Mouse (Mus musculus): ENCODE results near the gene Tprn.

DNA sequence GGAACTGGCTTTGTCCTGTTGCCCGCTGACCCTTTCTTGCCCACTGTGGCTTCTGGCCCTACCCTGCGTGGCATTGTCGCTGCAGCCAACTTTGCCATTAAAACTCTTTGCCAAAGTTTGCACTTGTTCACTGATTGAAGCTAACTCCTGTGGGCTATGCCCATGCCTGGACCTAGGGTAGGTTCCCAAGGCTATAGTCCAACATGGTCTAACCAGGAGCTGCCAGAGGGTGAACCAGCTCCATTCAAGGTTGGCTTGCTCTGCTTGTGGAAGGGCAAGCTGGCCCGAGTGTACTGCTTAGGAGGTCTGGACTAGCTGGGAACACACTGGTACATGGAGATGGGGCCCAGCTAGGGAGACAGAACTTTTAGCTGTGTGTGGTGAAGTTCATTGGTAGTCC lies 18.3 kb upstream of the Tprn start:
- TF ChIP-seq CTCF (IDR thresholded peaks at IDR 0.05; ENCODE audit: low read depth, low read length) (no peak), POLR2A (IDR thresholded peaks at IDR 0.05; ENCODE audit: insufficient read depth, low read length) (no peak), EP300 (IDR thresholded peaks at IDR 0.05; ENCODE audit: insufficient read depth, low read depth, low read length) (no peak)

Measured in ES-Bruce4 (cell line).